Mouse (Mus musculus) spleen, embryonic (tissue): Measurements from ENCODE around the gene Srp54a.
"Not testable (repeated sequence)": the region's sequence is repeated elsewhere in the genome, so short reads cannot be mapped to it uniquely, and the experiment has no call there.

Experiments
- CTCF ChIA-PET: fragments of 350-600 bp; sonication (Branson Sonifier 250); formaldehyde crosslinking; loops from one replicate; lab custom pipeline; 2022; lab: Charles Lee

Gene Srp54a

DNA sequence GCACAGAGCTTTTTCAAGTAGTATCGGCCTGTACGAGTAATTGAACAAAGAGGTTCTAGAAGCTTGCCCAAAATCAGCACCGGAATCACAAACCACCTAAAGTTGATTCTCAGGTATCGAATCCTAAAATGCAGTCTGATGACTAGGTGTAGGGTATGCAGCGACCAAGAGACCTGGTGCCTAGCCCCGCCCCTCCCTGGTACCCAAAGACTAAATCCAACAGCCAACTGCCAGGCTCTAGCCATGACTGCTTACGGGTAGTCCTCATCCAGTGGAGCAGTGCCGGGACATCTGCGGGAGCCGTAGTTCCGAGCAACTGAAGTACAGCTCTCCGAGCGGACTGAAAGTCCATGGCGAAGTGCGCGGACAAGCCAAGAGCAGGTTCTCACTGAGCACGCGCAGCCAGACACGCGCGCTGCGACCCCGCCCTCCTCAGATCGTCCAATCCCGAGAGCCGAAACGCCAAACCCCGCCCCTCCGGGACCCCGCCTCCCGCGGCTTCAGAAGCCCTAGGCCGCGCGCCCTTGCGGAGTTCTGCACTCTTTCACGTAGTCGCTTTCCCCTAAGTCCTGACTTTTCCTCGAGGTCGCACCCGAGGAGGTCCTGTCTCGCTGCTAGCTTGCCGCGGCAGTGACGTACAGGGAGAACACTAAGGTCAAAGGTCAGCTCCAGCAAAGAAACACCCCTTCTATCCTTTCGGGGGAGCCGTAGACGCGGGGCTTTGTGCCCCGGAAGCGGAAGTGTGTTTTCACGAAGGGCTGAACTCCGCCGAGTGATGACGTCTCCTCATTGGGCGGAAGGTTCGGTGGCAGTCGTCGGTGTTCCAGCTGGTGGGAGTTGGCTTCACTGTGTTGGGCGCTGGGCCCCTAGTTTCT lies at the start of gene Srp54a, which contains the start of gene 2700097O09Rik:
Srp54a (plus strand) TSS at position 537 of the 875 bp plus-strand sequence.
2700097O09Rik (minus strand) TSS at position 385 of the 875 bp plus-strand sequence.
- CTCF ChIA-PET, result interaction anchor here (0.6 to 1.1 kb wide), 2 partner anchors 97 to 176 kb away, joined by 3 read pairs; no protein-coding TSS in a partner anchor

DNA sequence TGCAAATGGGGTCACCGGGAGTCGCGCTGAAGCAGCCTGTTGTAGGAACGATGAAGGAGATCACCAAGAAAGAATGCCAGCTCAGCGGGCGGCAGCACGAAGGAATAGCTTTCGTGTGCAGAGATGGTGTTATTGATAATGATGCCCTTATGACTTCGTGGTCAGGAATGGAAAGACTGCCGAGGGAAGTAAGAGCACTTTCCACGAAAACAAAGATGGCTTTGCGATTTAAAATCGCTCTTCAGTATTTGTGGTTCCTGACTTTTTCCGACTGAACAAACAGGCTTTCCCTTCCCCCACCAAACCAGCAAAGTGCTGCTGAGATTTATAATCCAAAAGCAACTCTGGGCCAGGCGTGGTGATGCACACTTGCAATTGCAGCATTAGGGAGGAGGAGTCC lies 39.1 kb upstream of the Srp54a start:
- CTCF ChIA-PET, result no interaction called here

DNA sequence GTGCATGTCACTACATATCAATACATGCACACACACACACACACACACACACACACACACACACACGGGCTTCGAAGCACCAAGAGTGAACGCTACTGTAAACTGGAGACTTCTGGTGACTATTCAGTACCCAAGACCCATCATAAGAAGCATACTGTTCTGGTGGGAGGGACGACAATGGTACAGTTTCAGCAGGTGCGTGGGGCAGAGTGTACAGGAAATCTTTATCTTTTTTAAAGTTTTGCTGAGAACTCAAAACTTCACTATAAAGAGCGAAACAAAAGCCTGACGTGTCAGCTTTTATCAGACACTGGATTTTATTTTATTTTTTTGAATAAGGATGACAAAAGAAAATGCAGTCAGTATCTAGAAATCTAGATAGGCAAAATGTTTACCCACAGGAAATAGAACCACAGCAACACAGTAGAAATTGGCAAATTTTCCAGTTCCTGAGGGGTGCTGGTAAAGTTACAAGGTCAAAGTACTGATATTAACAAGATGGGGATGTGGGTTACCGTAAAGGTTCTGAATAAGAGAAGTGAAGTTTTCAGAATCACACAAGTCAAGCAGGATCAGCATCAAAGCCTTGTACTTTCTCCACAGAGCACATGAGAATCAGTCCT lies 30.2 kb upstream of the Srp54a start:
- CTCF ChIA-PET, result interaction anchor here (0.6 kb wide), 1 partner anchor 41 kb away, joined by 3 read pairs; no protein-coding TSS in a partner anchor

DNA sequence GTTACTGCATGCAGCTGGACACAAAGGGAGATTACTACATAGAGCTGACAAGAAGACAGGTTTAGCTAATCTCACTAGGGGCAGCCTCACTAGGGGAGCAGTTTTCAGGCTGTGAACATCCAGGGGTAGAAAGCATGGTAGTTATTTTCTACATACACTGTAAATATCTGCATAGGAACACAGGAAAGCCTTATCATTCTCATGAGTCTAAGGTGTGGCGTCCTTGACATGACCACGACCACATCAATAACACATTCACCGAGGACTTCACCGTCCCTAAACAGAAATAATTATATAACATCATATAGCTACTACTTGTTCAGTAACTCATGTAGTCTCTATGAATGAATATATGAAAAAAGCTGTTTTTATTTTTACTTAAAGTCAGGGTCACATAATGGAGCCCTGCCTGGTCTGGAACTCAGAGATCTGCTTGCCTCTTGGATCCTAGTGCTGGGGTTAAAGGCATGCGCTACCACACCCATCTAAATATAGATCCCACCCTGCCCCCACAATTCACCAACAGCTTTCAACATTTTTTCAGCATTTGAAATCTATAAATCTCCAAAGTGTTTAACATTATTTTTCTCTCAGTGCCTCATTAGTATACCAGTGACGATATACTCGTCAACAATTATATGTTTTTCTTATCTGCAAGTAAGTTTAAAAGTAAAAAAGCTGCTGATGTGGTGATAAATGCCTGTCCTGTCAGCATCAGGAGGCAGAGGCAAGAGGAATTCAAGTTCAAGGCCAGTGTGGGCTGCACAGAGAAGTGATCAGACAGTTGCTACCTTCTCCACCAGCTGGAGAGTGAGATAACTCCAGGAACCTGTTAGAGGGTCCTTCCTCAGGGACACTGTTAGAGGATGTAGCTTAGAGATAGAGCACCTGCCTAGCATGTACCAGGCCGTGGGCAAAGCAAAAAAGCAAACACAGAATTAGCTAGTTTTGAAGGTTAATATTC lies 28.6 kb upstream of the Srp54a start:
- CTCF ChIA-PET, result no interaction called here

DNA sequence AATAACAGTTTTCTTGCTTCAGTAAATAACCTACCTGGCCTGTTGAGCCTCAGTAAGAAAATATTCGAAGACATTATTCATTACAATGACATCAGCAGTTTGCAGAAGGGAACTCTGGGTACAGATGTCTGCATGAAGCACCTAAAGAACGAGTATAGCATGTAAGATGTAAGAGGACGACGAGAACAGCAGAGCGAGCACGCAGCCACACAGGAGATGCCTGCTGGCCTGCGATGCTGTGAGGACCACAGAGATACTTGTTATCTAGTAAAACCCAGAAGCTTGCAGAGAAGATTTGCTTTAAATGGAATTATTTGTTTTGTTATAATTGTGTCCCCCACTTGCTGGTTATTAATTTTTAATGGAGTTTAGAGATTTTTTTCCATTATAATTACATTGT lies 26.8 kb upstream of the Srp54a start:
- CTCF ChIA-PET, result no interaction called here

DNA sequence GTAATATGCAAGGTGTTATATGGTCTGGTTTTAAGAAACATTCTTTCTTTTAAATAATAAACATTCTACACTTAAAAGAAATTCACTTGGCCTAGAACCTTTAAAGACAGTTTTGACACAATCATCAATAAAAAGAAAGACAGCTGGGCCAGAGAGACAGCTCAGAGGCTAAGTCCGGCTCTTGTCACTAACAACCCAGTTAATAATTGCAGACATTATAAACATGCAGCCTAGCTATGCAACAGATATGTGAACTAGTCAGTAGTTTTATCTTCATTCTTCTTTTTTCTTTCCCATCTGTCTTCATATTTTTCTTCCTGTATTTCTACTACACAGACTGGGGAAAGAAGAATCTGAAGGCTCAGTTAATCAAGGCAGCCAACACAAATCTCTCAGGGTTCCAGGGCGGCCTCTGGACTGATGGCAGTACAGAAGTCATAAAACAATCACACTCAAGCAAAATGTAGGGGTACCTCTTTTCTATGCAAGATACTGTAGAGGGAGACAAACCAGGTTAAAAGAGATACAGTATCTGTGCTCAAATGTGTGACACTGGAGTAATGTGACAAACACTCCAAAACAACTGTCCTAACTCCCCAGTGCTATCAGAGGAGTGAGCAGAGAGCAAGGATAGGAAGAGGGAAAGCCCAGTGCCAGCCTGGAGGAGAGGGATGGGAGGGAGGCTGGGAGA lies 25.4 kb upstream of the Srp54a start:
- CTCF ChIA-PET, result no interaction called here

DNA sequence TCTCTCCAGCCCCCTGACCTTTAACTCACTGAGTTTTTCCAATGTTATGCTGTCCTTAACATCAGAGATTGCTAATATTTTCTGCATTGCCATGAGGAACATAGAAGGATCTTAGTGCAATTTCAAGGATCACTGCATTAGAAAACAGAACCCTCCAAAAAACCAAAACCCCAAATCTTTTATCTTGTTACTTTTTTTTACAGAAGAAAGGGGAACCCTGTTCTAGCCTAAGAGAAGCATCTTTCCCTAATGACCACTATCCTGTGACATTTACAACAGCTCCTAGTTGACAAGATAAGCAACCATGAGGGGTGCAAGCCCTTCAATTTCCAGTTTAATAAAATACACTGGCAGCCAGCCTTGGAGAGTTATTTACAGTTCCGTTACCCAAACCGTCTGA lies 23.4 kb upstream of the Srp54a start:
- CTCF ChIA-PET, result no interaction called here

DNA sequence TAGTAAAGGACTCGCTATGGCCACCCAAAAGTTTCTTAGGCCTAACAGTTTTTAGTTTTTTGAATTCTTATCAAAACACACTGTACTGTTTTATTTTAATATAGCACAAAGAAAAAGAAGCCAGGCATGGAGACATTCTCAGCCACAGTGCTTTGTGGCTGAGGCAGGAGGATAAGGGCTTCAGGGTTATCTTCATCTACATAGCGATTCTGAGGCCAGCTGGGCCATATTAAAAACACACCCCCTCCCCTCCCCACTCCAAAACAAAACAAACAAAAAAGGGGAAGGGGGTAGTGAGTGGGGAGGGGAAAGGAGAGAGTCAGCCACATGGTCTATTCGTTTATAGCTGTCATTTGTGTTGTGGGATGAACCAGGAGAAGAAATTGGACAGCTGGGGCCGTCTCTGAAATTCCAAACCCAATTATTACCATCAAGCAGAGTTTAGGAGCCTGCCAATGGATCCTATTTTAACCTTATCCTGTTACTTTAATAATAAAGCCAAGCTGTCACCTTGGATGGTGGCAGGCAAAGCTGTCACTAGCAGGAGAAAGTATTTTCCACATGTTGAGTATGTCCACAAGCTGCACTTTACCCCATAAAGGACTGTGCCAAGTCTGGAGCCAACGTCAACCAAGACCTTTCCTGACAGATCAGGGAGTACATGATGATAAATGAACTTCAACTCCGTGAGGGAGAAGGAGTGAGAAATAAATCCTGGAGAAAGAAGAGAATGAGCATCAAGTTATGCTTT lies 21.0 kb upstream of the Srp54a start:
- CTCF ChIA-PET, result no interaction called here

DNA sequence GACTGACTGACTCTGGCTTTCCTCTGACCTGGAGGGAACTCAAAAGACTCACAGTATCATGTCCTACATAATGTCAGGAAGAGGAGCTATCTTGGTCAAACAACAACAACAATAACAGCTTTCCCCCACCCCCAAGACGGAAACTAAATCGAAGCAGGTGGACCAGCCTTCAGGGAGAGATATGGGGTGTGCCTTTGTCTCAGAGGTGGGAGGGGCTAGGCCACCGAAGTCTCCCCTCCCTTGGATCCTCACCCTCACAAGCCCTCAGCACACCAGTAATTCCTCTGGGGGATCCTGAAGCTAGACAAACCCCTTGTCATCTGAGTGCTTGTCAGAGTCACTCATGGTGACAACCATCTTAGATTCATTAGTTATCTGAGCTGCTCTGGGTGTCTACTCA lies 20.2 kb upstream of the Srp54a start:
- CTCF ChIA-PET, result no interaction called here

DNA sequence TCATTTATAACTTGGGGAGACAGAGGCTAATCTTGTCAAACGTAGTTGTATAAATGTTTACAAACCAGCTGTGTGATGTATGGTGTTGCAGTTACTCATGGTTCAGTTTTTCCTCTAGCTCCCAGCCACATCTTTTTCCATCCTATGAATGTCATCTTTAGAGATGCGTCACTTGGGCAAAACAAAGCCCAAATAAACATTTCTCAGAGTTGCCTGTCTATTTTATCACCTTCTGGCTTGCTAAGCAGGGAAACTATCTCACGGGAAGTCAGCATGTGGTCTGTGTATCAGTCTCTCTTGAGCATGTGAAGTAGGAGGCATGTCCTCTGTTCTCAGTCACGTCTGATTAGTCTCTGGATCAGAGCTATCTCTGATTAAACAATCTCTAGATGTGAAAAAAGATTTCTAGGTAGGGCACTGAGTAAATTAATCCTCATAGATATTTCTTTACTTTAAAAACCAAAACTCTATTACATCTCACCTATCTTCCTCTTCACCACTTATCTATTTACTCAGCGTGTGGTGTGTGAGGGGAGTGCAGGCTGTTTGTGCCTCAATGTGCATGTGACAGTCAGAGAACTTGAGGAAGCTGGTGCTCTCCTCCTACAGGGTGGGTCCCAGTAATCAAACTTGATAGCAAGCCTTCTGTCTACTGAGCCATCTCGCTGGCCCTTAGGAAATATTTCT lies 19.7 kb upstream of the Srp54a start:
- CTCF ChIA-PET, result no interaction called here

DNA sequence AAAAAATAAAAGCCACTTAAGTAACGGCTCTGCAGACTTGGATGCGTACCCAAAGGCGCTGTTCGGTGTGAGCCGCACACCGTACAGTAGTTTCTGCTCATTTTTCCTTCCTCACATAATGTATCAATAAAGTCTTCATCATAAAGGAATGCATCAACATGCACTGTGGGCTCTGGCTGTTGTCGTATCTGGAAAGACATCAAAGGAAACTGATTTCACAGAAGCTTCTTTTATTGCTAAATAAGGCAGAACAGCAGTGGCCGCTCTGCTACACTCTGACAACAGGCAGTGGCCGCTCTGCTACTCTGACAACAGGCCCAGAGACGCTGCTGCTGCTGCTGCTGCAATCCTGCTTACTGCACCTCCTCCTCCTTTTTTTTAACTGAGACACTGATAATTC lies 19.1 kb upstream of the Srp54a start:
- CTCF ChIA-PET, result interaction anchor here (1.3 kb wide), 1 partner anchor 11 kb away, joined by 4 read pairs; no protein-coding TSS in a partner anchor

DNA sequence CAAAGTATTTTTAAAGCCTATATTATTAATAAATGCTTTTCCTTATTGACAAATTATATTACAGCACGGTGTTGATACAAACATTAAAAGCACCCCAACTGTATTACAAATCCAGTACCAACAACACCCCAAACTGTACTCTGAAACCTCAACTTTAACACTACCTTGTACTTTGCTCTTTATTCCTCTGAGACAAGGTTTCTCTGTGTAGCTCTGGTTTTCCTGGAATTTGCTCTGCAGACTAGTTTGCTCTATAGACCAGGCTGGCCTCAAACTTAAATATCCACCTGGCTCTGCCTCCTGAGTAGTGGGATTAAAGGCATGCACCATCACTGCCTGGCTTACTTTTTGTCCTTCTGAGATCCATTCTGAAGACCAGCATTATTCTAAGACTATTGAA lies 17.9 kb upstream of the Srp54a start:
- CTCF ChIA-PET, result interaction anchor here (1.3 kb wide), 1 partner anchor 10 kb away, joined by 4 read pairs; no protein-coding TSS in a partner anchor

DNA sequence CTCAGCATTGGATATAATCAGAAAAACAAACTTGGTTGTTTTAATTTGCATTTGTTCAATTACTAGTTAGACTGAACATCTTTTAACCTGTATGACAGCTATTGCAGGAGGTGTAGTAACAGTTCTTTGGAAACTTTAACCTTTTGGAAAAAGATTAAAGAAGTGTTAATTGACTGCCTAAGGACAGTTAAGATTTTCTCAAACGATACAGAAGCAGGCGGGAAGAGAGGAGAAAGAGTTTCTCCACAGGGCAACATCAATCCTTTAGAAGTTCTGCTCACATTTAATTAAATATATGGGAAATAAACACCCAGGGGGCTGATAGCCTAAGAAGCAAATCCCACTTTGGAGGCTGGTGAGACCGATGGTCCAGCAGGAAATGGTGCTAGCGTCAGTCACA lies 7.6 kb upstream of the Srp54a start:
- CTCF ChIA-PET, result interaction anchor here (0.9 kb wide), 1 partner anchor 11 kb away, joined by 4 read pairs; no protein-coding TSS in a partner anchor

DNA sequence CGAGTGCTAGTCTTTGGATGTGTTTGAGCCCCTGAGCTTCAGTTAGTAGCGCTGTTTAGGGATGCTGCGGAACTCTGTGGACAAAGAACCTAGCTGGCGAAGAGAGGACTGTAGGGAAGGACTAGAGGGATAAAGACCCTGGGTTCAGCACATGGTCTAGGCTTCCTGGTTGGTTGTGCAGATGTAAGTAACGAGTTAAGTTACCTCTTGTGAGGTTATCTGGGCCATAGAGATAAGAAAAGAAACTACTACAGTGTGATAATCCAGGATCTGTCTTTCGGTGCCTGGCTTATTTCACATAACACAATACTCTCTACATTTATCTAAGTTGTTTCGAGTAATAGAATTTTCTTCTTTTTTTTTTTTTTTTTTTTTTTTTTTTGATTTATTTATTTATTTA lies 6.4 kb upstream of the Srp54a start:
- CTCF ChIA-PET, result no interaction called here

DNA sequence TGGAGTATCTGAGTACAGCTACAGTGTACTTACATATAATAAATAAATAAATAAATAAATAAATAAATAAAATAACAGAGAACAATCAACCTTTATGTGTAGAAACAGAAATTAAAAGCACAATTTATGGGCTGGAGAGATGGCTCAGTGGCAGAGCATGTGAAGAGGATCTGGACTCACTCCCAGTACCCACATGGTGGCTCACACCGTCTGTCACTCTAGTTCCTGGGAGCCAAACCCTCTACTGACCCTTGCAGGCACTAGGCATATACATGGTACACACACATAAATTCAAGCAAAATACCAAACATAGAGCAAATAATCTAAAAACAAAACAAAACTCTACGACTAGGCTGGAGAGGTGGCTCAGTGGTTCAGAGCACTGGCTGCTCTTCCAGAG lies 4.8 kb upstream of the Srp54a start:
- CTCF ChIA-PET, result no interaction called here

DNA sequence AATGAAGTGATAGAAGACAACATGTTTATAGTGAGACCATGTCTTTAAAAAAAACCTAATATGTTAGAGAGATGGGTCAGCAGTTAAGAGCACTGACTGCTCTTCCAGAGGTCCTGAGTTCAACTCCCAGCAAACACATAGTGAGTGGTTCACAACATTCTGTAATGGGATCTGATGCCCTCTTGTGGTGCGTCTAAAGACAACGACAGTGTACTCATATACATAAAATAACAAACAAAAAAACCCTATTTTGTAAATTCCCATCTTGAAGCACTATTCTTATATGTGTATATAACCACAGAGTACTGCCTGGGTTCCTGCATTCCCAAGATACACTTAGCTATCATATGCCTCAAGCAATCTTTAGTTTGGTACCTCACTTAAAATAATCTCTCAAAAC lies 1.4 kb upstream of the Srp54a start:
- CTCF ChIA-PET, result interaction anchor here (0.7 kb wide), 1 partner anchor 101 kb away, joined by 4 read pairs; no protein-coding TSS in a partner anchor

DNA sequence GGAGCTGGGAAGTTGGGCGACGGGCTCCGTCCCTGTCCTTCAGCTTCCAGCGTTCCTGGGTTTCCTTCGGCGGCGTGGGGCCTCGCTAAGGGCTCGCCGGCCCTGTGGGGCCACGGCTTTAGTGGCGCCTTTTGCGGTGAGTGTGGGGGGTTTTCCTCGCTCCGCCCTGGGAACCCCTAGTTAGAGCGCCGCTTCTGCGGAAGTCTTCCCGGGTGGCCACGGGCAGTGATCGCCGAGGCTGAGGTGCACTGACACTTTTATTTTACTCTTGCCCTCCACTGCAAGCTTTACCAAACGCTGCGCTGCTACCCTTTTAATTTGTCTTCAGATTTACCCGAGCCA lies 510 bp downstream of the Srp54a start:
- CTCF ChIA-PET, result not testable (repeated sequence)

DNA sequence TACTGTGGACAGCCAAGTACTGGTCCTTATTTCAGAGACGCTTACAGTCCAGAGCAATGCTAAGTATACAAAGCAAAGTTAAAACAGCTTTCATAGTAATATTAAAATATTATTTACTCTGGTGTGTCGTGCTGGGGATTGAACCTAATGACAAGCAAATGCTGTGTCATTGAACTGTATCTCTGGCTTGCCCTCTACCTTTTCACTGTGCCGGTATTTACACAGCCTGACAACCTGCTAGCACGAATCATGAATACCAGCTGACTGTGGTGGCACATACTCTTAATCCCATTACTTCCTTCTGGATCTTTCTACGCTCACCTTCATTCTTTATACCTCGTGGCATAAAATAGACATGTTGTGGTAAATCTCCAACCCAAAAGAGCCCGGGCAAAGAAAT lies 12.1 kb downstream of the Srp54a start:
- CTCF ChIA-PET, result not testable (repeated sequence)

DNA sequence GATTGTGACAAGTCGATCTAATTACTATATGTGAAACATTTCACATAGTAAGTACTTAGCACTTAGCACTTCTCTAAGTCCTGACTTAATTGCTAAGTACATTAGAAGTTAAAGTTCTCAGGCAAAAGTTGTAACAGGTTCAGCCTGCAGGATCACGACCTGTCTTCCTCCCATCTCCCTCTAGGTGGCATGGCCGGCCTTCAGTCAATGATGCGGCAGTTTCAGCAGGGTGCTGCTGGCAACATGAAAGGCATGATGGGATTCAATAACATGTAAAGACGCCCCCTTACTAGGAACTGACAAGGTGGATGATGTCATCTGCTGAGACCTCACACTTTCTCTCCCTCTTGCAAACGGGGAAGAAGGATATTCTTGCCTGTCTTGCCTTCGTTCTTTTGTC lies 32.6 kb downstream of the Srp54a start:
- CTCF ChIA-PET, result not testable (repeated sequence)

DNA sequence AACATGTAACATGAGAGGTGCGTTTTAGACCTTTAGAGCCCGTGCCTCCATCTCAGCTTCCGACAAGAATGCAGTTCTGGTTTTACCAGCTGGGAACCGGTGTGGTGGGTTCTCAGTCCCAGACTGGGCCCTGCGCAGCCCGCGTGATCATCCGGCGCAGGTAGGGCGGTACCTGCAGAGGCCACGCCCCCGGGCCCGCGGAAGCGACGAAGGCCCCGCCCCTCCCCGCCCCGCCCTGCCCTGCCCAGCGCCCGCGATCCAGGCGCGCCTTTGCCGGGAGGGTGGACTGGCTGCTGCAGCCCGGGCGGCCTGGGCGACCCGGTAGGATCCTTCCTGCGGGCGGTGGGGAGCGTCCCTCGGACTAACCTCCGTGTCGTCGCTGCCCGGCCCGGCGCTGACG lies 44.2 kb downstream of the Srp54a start, which contains the start of gene Fam177a:
Fam177a (plus strand) TSS at position 228 of the 400 bp plus-strand sequence.
- CTCF ChIA-PET, result not testable (repeated sequence)
